Mouse (Mus musculus) liver, embryonic 14.5 days (tissue): ENCODE data around the gene Gnaq. TPM values are rescaled to one million over a fixed set of nuclear protein-coding genes. Genes with fewer than 3 reads are reported as not detected.

Experiments
- ATAC-seq: fragments of 200-750 bp; cut with Nextera tagmentation; 2 replicates; pipeline ENCODE4 v1.8.0; 2017; ENCODE audit warnings: moderate number of reproducible peaks, mild to moderate bottlenecking, moderate library complexity; ENCODE audit not compliant: insufficient read depth
- DNase-seq, 3 experiments: peaks; one replicate each; pipeline ENCODE4 v3.0.0-alpha.2; 2012 to 2013; ENCODE audit warnings: low read depth in 3 of 3, low spot score in 3 of 3
- H3K27ac ChIP-seq: fragments of 300-500 bp; sonication (generic); 2 replicates; pipeline ENCODE4 v1.5.1; 2014; ENCODE audit warnings: moderate library complexity, mild to moderate bottlenecking, control low read depth, inconsistent platforms
- H3K27me3 ChIP-seq: fragments of 300-500 bp; sonication (generic); 2 replicates; pipeline ENCODE4 v1.6.1; 2014; ENCODE audit warnings: mild to moderate bottlenecking, low read length, moderate library complexity; ENCODE audit not compliant: control insufficient read depth, insufficient read depth
- H3K36me3 ChIP-seq: fragments of 300-500 bp; sonication (generic); replicated peaks from 2 replicates; pipeline ENCODE4 v1.6.1; 2014; ENCODE audit warnings: low read depth; ENCODE audit not compliant: control insufficient read depth, insufficient read depth
- H3K4me1 ChIP-seq, 2 experiments: fragments of 200-500 bp in 1 of 2; fragments of 300-500 bp in 1 of 2; sonication (generic) in 1 of 2; replicated peaks; 2 replicates each; pipeline ENCODE4 v1.6.1; 2012 to 2014; ENCODE audit warnings: antibody characterized with exemption in 1 of 2, inconsistent platforms in 1 of 2, low read length in 1 of 2; ENCODE audit not compliant: control insufficient read depth in 2 of 2, insufficient read depth in 2 of 2
- H3K4me2 ChIP-seq: fragments of 300-500 bp; sonication (generic); 2 replicates; pipeline ENCODE4 v1.6.1; 2014; ENCODE audit warnings: low read depth, mild to moderate bottlenecking, control low read depth, moderate library complexity
- H3K4me3 ChIP-seq, 2 experiments: fragments of 200-500 bp in 1 of 2; fragments of 300-500 bp in 1 of 2; sonication (generic) in 1 of 2; 2 replicates each; pipeline ENCODE4 v1.5.1; 2012 to 2014; ENCODE audit warnings: low read depth in 2 of 2, low read length in 2 of 2, mild to moderate bottlenecking in 2 of 2, control low read depth in 1 of 2, inconsistent platforms in 1 of 2, moderate library complexity in 1 of 2; ENCODE audit not compliant: insufficient read depth in 1 of 2
- H3K9ac ChIP-seq: fragments of 300-500 bp; sonication (generic); replicated peaks from 2 replicates; pipeline ENCODE4 v1.6.1; 2014; ENCODE audit warnings: mild to moderate bottlenecking, control low read depth, moderate library complexity
- H3K9me3 ChIP-seq: fragments of 300-500 bp; sonication (generic); 2 replicates; pipeline ENCODE4 v1.6.1; 2016; ENCODE audit warnings: low read length, mixed read lengths; ENCODE audit not compliant: control insufficient read depth
- CTCF ChIP-seq: IDR thresholded peaks from 2 replicates; pipeline ENCODE4 v1.5.1; 2016; ENCODE audit warnings: antibody characterized with exemption, low read depth, control low read depth
- EP300 ChIP-seq: IDR thresholded peaks from 2 replicates; pipeline ENCODE4 v1.6.1; 2016; ENCODE audit warnings: antibody characterized with exemption, low read depth
- WGBS: fragments of 180-500 bp; shearing (Covaris S2); extraction: QIAGEN DNeasy Blood & Tissue Kit; methylation state at CpG from one replicate; pipeline ENCODE4 v1.1.7; 2014; ENCODE audit not compliant: insufficient replicate concordance; 5-methylcytosine and 5-hydroxymethylcytosine counted together
- polyA plus RNA-seq, 2 experiments: library from polyadenylated mRNA; depleted of rRNA in 1 of 2; stranded (reverse) in 1 of 2; unstranded in 1 of 2; fragments of >200 nt; fragmentation: Nextera tagmentation in 1 of 2; extraction: Ambion mirVana in 1 of 2; gene quantifications; 2 replicates each; pipeline versions ENCODE4 v1.2.1 to v1.2.3; 2012 to 2014

The Gnaq gene
- polyA plus RNA-seq, 2 experiments: 1.7 to 2.7 TPM

- no peak overlapping the region for H3K27ac ChIP-seq
- WGBS: 52% methylated on average over 4 of the region's 4 CpGs
- H3K4me3 ChIP-seq: no peak overlapping the region
- H3K4me2 ChIP-seq: no peak overlapping the region
- DNase-seq (no peak), ATAC-seq (no peak)
- H3K9me3 ChIP-seq: no peaks in the 10 kb centered on the region
- no peaks in the 10 kb centered on the region for H3K36me3 ChIP-seq
- H3K4me1 ChIP-seq: no peaks in the 10 kb centered on the region
- H3K9ac ChIP-seq: no peak overlapping the region
- TF ChIP-seq CTCF (no peak), EP300 (no peak)
- no peaks in the 10 kb centered on the region for H3K27me3 ChIP-seq
Observed at GRCm38 (mm10) chr19:16093616-16094015, 39.0 kb upstream of the Gnaq start.

GRCm38 (mm10) chr19:16109901-16110300 is 22.7 kb upstream of the Gnaq start:
- no peak overlapping the region for H3K4me2 ChIP-seq
- no peaks in the 10 kb centered on the region for H3K9me3 ChIP-seq
- H3K27ac ChIP-seq: no peak overlapping the region
- no peaks in the 10 kb centered on the region for H3K36me3 ChIP-seq
- no peaks in the 10 kb centered on the region for H3K4me1 ChIP-seq
- H3K4me3 ChIP-seq: no peak overlapping the region
- no peaks in the 10 kb centered on the region for H3K27me3 ChIP-seq
- H3K9ac ChIP-seq: no peak overlapping the region
- no peak for TF ChIP-seq CTCF
- TF ChIP-seq EP300: no peak
- DNase-seq (no peak), ATAC-seq (no peak)
- 58% methylated on average over 3 of the region's 3 CpGs for WGBS

GRCm38 (mm10) chr19:16110670-16111069 is 22.0 kb upstream of the Gnaq start:
- WGBS: 26% methylated on average over 3 of the region's 3 CpGs
- Histone ChIP-seq H3K36me3 (no peaks in the 10 kb centered on the region), H3K9ac (no peak overlapping the region), H3K9me3 (no peaks in the 10 kb centered on the region), H3K4me1 (no peaks in the 10 kb centered on the region), H3K4me2 (no peak overlapping the region), H3K27me3 (no peaks in the 10 kb centered on the region), H3K4me3 (no peak overlapping the region), H3K27ac (no peak overlapping the region)
- TF ChIP-seq CTCF: no peak
- TF ChIP-seq EP300: no peak
- no peak for ATAC-seq
- no peak for DNase-seq

GRCm38 (mm10) chr19:16113295-16113694 is 19.3 kb upstream of the Gnaq start:
- DNase-seq (no peak), ATAC-seq (no peak)
- 55% methylated on average over 1 of the region's 1 CpGs for WGBS
- Histone ChIP-seq H3K27me3 (no peaks in the 10 kb centered on the region), H3K27ac (no peak overlapping the region), H3K4me2 (no peak overlapping the region), H3K4me3 (no peak overlapping the region), H3K36me3 (no peaks in the 10 kb centered on the region), H3K9ac (no peak overlapping the region), H3K4me1 (no peaks in the 10 kb centered on the region), H3K9me3 (no peaks in the 10 kb centered on the region)
- TF ChIP-seq CTCF (no peak), EP300 (no peak)

- Histone ChIP-seq H3K9me3 (no peaks in the 10 kb centered on the region), H3K27me3 (no peaks in the 10 kb centered on the region), H3K36me3 (no peaks in the 10 kb centered on the region), H3K9ac (no peak overlapping the region), H3K4me2 (no peak overlapping the region), H3K27ac (no peak overlapping the region), H3K4me3 (no peak overlapping the region), H3K4me1 (no peaks in the 10 kb centered on the region)
- no peak for ATAC-seq
- WGBS: 57% methylated on average over 4 of the region's 4 CpGs
- TF ChIP-seq EP300: no peak
- TF ChIP-seq CTCF: no peak
- no peak for DNase-seq
Observed at GRCm38 (mm10) chr19:16118421-16118820, 14.2 kb upstream of the Gnaq start.
